Mouse (Mus musculus) thymus, postnatal 36 days (tissue): ENCODE measurements at regions not wholly inside any gene's neighbourhood (a gene's known extent, or its start where the extent isn't known, plus 50 kb on each side); places are given as distances from the start of the nearest gene placed in this dataset.

Experiments
- DNase-seq, 2 experiments: peaks; one replicate each; pipeline ENCODE4 v3.0.0; 2022; ENCODE audit warnings: mixed read lengths in 2 of 2

GRCm38 (mm10) chr9:47909051-47909450 lies 252.8 kb upstream of the Nxpe4 start:
- no peak for DNase-seq

GRCm38 (mm10) chr9:47910501-47910906 lies 251.3 kb upstream of the Nxpe4 start:
- no peak for DNase-seq

- no peak for DNase-seq
Observed at GRCm38 (mm10) chr9:47912823-47913222, 249.0 kb upstream of the Nxpe4 start.

- DNase-seq = peak; percentile 23 to 36
Observed at GRCm38 (mm10) chr9:47935299-47935698, 226.5 kb upstream of the Nxpe4 start.

GRCm38 (mm10) chr9:47935957-47936457 lies 225.8 kb upstream of the Nxpe4 start:
- DNase-seq = no peak

GRCm38 (mm10) chr9:47938941-47939710 lies 222.7 kb upstream of the Nxpe4 start:
- DNase-seq = no peak

GRCm38 (mm10) chr9:47942761-47943583 lies 218.9 kb upstream of the Nxpe4 start:
- DNase-seq = no peak

GRCm38 (mm10) chr9:47946226-47946625 lies 215.6 kb upstream of the Nxpe4 start:
- no peak for DNase-seq

GRCm38 (mm10) chr9:47957881-47958280 lies 203.9 kb upstream of the Nxpe4 start:
- DNase-seq = no peak

- DNase-seq = no peak
Observed at GRCm38 (mm10) chr9:47958861-47959260, 203.0 kb upstream of the Nxpe4 start.

GRCm38 (mm10) chr9:47961176-47961575 lies 200.6 kb upstream of the Nxpe4 start:
- DNase-seq = no peak

GRCm38 (mm10) chr9:47962161-47962560 lies 199.7 kb upstream of the Nxpe4 start:
- no peak for DNase-seq

- DNase-seq = no peak
Observed at GRCm38 (mm10) chr9:47962589-47962988, 199.2 kb upstream of the Nxpe4 start.

GRCm38 (mm10) chr9:47973130-47973529 lies 188.7 kb upstream of the Nxpe4 start:
- DNase-seq = no peak

- no peak for DNase-seq
Observed at GRCm38 (mm10) chr9:47985356-47986111, 176.3 kb upstream of the Nxpe4 start.

GRCm38 (mm10) chr9:47987266-47987665 lies 174.6 kb upstream of the Nxpe4 start:
- no peak for DNase-seq

GRCm38 (mm10) chr9:47994671-47995070 lies 167.2 kb upstream of the Nxpe4 start:
- no peak for DNase-seq

- no peak for DNase-seq
Observed at GRCm38 (mm10) chr9:47999632-48000031, 162.2 kb upstream of the Nxpe4 start.

- no peak for DNase-seq
Observed at GRCm38 (mm10) chr9:48029021-48029420, 132.8 kb upstream of the Nxpe4 start.

- DNase-seq = no peak
Observed at GRCm38 (mm10) chr9:48030839-48031238, 131.0 kb upstream of the Nxpe4 start.

GRCm38 (mm10) chr9:48035959-48036358 lies 125.9 kb upstream of the Nxpe4 start:
- DNase-seq = no peak

GRCm38 (mm10) chr9:48044826-48045225 lies 117.0 kb upstream of the Nxpe4 start:
- DNase-seq = no peak

- no peak for DNase-seq
Observed at GRCm38 (mm10) chr9:48047846-48048245, 114.0 kb upstream of the Nxpe4 start.
